Mouse (Mus musculus): Measurements from ENCODE around the gene Stk38l.
"Not testable (repeated sequence)": the region's sequence is repeated elsewhere in the genome, so short reads cannot be mapped to it uniquely, and the experiment has no call there.

Stk38l gene

GRCm38 (mm10) chr6:146770005-146770745 lies 45.4 kb downstream of the Stk38l start:
- no peak for DNase-seq (ENCODE audit: low read depth)

GRCm38 (mm10) chr6:146770808-146771207 lies 46.0 kb downstream of the Stk38l start:
- no peak for DNase-seq (ENCODE audit: low read depth)

DNA sequence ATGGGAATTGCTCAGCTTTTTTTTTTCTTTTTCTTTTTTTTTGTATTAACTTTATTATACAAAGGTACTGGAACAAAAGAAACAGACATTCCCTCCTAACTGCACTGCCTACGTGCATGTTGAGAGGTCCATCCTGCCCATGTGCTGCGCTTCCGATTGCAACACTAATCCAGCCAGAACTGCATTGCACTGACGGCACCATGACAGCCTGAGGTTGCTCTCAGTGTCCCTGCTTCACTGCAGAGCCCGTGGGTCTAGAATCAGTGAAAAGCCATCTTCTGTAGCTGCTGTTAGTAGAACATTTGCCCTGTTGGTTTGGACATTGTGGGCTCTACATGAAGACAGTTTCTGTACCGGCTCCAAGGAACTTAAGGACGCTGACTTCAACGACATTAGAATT lies 51.1 kb downstream of the Stk38l start:
- DNase-seq (ENCODE audit: low read depth): not testable (repeated sequence)

DNA sequence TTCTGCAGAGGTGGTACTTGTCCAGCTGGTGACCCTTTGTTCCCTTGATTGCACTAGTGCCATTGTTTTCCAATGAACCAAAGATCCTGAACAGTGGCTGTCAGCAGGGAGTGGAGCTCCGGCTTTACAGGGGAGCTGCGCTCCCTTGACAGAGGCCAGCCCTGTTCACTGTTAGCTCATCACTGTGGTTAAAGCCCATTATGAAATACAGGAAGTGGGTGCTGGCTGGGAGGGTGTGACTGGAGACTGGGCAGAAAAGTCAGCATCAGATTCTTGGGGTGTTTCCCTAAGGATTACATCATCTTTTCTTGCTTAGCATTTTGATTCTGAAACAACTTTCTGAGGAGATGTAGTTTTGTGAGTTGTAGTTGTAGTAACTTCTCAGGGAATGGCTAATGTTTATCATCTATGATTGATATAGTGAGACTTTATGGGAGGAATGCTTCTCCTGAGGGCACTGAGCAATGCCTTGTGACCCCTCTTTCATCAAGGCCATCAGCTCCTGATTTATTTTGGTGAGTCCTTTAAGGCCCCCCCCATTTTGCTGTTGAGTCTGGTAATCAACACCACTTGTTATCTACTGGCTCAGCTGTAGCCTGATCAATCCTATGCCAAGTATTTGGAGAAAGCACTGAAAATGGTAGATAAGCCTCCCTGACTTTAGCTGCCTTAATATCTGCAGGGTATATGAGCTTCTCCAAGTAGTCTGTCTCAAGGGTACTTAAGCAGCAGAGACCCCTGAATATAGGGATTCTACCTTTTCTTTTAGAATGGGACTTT lies 52.0 kb downstream of the Stk38l start:
- DNase-seq (ENCODE audit: low read depth): no peak

- no peak for DNase-seq (ENCODE audit: low read depth)
These were observed 53.3 kb downstream of the Stk38l start for GRCm38 (mm10) chr6:146778055-146778454.

DNA sequence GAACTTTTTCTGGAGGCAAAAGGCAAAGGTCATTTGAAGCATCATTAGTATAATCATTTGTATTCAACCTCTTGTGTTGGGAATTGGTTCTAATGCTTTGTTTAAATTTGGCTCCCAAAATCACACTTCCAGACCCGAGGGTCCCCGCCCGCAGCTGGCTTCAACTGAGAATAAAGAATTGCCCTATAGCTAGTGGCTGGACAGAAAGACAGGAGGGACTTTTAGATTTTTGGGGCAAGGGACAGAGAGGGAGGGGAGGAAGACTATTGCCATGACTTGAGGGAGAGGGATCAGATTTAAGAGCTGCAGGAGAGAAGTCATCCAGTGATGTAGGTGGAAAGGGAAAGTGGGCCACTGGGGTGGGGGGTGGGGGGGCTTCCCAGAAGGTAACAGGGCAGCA lies 56.8 kb downstream of the Stk38l start:
- DNase-seq (ENCODE audit: low read depth): no peak

GRCm38 (mm10) chr6:146793527-146793926 lies 68.7 kb downstream of the Stk38l start:
- DNase-seq (ENCODE audit: low read depth): no peak

GRCm38 (mm10) chr6:146795166-146795923 lies 70.5 kb downstream of the Stk38l start:
- no peak for DNase-seq (ENCODE audit: low read depth)

GRCm38 (mm10) chr6:146795924-146796545 lies 71.2 kb downstream of the Stk38l start, which contains the start of gene Arntl2:
Arntl2 (plus strand) TSS chr6:146796055.
- DNase-seq (ENCODE audit: low read depth): no peak

DNA sequence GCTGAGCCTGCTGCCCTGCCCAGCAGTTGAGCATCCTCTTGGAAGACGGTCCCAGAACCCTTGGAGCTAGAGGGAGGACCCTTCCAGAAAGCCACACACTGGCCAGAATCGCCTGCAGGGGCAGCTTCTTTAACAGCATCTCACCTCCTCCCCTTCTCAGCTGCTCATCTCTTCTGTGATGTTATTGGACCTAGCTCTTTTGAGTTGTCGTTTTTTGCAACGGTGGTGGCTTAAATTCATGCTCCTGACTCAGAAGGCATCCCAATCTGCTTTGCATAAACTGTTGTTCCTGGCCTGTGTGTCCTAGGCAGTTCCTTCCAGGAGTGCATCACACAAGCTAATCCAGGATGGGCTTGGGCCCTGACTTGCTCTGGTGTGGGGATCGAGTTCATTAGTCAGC lies 72.7 kb downstream of the Stk38l start:
- DNase-seq (ENCODE audit: low read depth): no peak

- no peak for DNase-seq (ENCODE audit: low read depth)
These were observed 85.2 kb downstream of the Stk38l start for GRCm38 (mm10) chr6:146809991-146810390.

DNA sequence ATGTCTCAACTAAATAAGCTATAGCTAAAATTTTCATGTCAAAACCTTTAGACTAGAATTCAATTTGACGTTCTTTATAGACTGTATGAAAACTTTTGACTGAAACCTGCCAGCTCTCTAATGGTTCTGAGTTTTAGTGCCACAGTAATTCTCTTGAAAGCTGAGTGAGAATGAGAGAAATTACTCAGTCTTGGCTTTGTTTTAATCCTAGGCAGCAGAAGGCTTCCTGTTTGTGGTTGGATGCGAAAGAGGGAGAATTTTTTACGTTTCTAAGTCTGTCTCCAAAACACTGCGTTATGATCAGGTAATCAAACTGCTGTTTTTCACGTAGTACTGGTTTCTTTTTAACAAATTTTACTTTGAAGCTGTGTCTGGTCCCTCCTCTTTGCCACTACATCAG lies 88.2 kb downstream of the Stk38l start:
- no peak for DNase-seq (ENCODE audit: low read depth)

- no peak for DNase-seq (ENCODE audit: low read depth)
These were observed 95.6 kb downstream of the Stk38l start for GRCm38 (mm10) chr6:146820177-146820965.

GRCm38 (mm10) chr6:146821958-146822357 lies 97.2 kb downstream of the Stk38l start:
- no peak for DNase-seq (ENCODE audit: low read depth)

GRCm38 (mm10) chr6:146824727-146825486 lies 100.1 kb downstream of the Stk38l start:
- DNase-seq (ENCODE audit: low read depth): peak; percentile 21

DNA sequence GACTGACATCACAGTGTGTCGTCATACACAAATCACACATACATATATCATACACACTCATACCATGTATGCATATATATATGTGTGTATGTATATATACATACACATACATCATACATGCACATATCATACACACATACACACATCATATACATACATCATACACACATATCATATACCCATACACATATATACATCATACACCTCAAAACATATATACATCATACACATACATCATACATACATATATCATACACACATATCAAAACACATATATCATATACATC lies 100.6 kb downstream of the Stk38l start:
- no peak for DNase-seq (ENCODE audit: low read depth)

All from c-Kit-positive CD71-positive TER-119-negative erythroid progenitor cells, embryonic 14.5 days (primary cell).